Mouse (Mus musculus): ENCODE results near the gene Trpm3. TPM values are rescaled to one million over a fixed set of nuclear protein-coding genes. Genes with fewer than 3 reads are reported as not detected.

Trpm3 gene
- polyA plus RNA-seq, 1 experiment from 2014 or later, result 3.2 TPM

DNA sequence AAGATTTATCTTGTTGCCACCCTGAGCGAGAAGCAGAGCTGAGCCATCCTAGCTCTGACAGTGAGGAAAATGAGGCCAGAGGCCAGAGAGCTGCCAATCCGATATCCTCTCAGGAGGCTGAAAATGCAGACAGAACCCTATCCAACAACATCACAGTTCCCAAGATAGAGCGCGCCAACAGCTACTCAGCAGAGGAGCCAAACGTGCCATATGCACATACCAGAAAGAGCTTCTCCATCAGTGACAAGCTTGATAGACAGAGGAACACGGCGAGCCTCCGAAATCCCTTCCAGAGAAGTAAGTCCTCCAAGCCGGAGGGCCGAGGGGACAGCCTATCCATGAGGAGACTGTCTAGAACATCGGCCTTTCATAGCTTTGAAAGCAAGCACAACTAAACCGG, 849.1 kb downstream of the Trpm3 start:
- WGBS, result 93% methylated on average over 12 of the region's 12 CpGs
- H3K9ac ChIP-seq (replicated peaks; ENCODE audit: low read length), result no peak overlapping the region
- H3K4me3 ChIP-seq (ENCODE audit: low read length), result no peak overlapping the region
- no peaks in the 10 kb centered on the region for H3K27me3 ChIP-seq (ENCODE audit: insufficient read depth, low read length)
- no peaks in the 10 kb centered on the region for H3K4me1 ChIP-seq (ENCODE audit: insufficient read depth, low read length)
- H3K36me3 ChIP-seq (ENCODE audit: insufficient read depth, low read length), result no peaks in the 10 kb centered on the region
- no peak overlapping the region for H3K4me2 ChIP-seq (replicated peaks; ENCODE audit: low read depth, low read length)
- no peaks in the 10 kb centered on the region for H3K9me3 ChIP-seq (ENCODE audit: low read length)
- no peak for ATAC-seq (ENCODE audit: low FRiP score, low TSS enrichment)
- H3K27ac ChIP-seq (ENCODE audit: low read length), result no peak overlapping the region

DNA sequence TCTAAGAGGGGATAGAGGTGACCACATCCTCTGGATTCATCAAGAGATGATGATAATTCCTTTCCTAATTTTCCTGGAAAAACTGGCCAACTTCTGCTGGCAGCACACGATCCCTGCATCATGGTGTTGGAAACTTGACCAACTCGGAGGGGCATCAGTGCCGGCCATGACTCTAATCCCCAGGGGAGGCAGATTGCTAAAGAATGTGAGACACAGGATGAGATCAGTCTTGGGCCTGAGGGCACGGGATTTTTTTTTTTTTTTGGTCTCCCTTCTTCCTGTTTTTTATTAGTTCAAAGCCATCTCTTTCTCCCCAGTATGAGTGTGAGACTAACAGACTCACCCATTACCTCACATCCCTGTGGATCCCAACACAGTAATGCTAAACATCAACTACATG, 855.1 kb downstream of the Trpm3 start:
- Histone ChIP-seq H3K4me3 (ENCODE audit: low read length) (no peak overlapping the region), H3K9ac (replicated peaks; ENCODE audit: low read length) (no peak overlapping the region), H3K9me3 (ENCODE audit: low read length) (no peaks in the 10 kb centered on the region), H3K27me3 (ENCODE audit: insufficient read depth, low read length) (no peaks in the 10 kb centered on the region), H3K4me2 (replicated peaks; ENCODE audit: low read depth, low read length) (no peak overlapping the region), H3K36me3 (ENCODE audit: insufficient read depth, low read length) (no peaks in the 10 kb centered on the region), H3K4me1 (ENCODE audit: insufficient read depth, low read length) (no peaks in the 10 kb centered on the region), H3K27ac (ENCODE audit: low read length) (no peak overlapping the region)
- 79% methylated on average over 4 of the region's 4 CpGs for WGBS
- ATAC-seq (ENCODE audit: low FRiP score, low TSS enrichment), result no peak

DNA sequence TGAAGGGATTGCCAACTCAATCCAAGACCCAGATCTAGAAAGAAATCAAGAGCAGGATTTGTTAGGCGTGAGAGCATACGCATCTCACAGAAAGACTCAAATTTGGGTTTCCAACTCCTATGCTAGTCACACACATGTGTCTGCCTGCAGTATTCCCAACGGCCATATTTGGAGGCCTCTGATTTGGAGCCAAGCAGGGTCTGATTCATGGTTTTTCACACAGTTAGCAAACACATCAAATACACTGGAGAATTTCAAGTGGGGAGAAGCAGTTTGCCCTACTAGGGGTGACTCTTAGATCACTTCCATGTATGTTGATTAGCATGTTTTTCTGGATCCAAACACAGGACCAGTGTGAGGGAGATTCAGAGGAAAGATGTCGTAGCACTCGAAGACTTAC, 855.7 kb downstream of the Trpm3 start:
- 91% methylated on average over 5 of the region's 5 CpGs for WGBS
- H3K4me1 ChIP-seq (ENCODE audit: insufficient read depth, low read length), result no peaks in the 10 kb centered on the region
- no peak overlapping the region for H3K4me2 ChIP-seq (replicated peaks; ENCODE audit: low read depth, low read length)
- no peak overlapping the region for H3K4me3 ChIP-seq (ENCODE audit: low read length)
- ATAC-seq (ENCODE audit: low FRiP score, low TSS enrichment), result no peak
- H3K9me3 ChIP-seq (ENCODE audit: low read length), result no peaks in the 10 kb centered on the region
- no peaks in the 10 kb centered on the region for H3K27me3 ChIP-seq (ENCODE audit: insufficient read depth, low read length)
- no peak overlapping the region for H3K27ac ChIP-seq (ENCODE audit: low read length)
- no peaks in the 10 kb centered on the region for H3K36me3 ChIP-seq (ENCODE audit: insufficient read depth, low read length)
- no peak overlapping the region for H3K9ac ChIP-seq (replicated peaks; ENCODE audit: low read length)

DNA sequence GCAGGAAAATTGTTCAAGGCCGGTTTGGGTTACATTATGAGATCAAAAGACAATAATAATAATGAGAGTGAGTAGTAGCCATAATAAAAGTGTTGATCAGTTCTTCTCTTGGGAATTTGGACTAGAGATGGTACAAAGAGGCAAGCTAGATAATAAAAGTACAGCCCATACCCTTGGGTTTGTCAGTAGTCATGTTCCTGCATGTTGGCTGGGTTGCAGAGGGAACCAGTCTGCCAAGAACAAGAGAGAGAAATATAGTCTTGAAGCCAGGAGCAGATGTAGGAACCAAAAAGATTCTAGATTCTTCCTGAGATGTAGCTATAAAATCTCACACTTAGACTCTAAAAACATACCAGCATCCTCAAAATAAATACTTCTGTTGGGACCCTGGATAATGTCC, 861.4 kb downstream of the Trpm3 start:
- Histone ChIP-seq H3K4me3 (ENCODE audit: low read length) (no peak overlapping the region), H3K9me3 (ENCODE audit: low read length) (no peaks in the 10 kb centered on the region), H3K36me3 (ENCODE audit: insufficient read depth, low read length) (no peaks in the 10 kb centered on the region), H3K4me2 (replicated peaks; ENCODE audit: low read depth, low read length) (no peak overlapping the region), H3K27ac (ENCODE audit: low read length) (no peak overlapping the region), H3K4me1 (ENCODE audit: insufficient read depth, low read length) (no peaks in the 10 kb centered on the region), H3K9ac (replicated peaks; ENCODE audit: low read length) (no peak overlapping the region), H3K27me3 (ENCODE audit: insufficient read depth, low read length) (no peaks in the 10 kb centered on the region)
- no peak for ATAC-seq (ENCODE audit: low FRiP score, low TSS enrichment)
- WGBS, result 100% methylated on average over 1 of the region's 1 CpGs

DNA sequence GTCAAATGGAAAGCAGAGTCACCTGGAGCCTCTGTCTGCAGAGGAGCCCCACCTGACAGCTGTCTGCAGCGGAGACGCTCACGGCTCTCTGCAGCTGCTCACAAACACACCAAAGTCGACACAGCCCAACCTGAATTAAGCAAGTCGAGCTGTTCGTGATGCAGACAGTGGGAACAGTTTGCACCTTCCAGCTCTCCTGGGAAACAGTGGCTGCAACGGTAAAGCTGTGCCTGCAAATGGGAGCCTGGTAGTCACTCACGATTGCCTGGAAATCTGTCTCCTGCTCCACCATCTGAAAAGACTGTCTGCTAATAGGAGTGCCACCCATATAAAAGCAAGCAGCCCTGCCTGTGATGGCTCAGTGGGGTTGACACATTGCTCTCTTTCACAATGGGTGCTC, 865.0 kb downstream of the Trpm3 start:
- no peak for ATAC-seq (ENCODE audit: low FRiP score, low TSS enrichment)
- H3K27ac ChIP-seq (ENCODE audit: low read length), result no peak overlapping the region
- WGBS, result 34% methylated on average over 8 of the region's 8 CpGs
- no peaks in the 10 kb centered on the region for H3K4me1 ChIP-seq (ENCODE audit: insufficient read depth, low read length)
- H3K9ac ChIP-seq (replicated peaks; ENCODE audit: low read length), result no peak overlapping the region
- no peaks in the 10 kb centered on the region for H3K27me3 ChIP-seq (ENCODE audit: insufficient read depth, low read length)
- H3K4me2 ChIP-seq (replicated peaks; ENCODE audit: low read depth, low read length), result no peak overlapping the region
- H3K9me3 ChIP-seq (ENCODE audit: low read length), result no peaks in the 10 kb centered on the region
- H3K36me3 ChIP-seq (ENCODE audit: insufficient read depth, low read length), result no peaks in the 10 kb centered on the region
- no peak overlapping the region for H3K4me3 ChIP-seq (ENCODE audit: low read length)

DNA sequence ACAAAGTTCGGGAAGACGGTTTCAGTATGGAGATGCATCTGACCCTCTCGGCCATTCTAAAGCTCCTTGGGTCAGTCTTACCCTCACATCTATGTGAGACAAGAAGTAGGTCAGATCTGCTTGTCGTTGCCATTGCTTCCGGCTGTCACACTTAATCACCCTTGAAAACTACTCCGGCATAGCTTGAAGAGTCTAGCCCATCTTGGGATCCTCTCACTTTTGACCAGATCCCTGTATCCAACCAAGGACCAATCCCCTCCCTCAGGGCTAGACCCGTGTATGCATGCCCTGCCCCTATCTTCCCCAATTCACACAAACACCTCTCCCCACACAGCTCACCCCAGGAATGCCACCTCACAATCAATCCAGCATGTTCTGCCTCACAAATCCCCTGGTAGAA, 867.0 kb downstream of the Trpm3 start:
- no peak overlapping the region for H3K9ac ChIP-seq (replicated peaks; ENCODE audit: low read length)
- no peaks in the 10 kb centered on the region for H3K27me3 ChIP-seq (ENCODE audit: insufficient read depth, low read length)
- no peak overlapping the region for H3K27ac ChIP-seq (ENCODE audit: low read length)
- H3K9me3 ChIP-seq (ENCODE audit: low read length), result no peaks in the 10 kb centered on the region
- WGBS, result 84% methylated on average over 7 of the region's 7 CpGs
- H3K4me3 ChIP-seq (ENCODE audit: low read length), result no peak overlapping the region
- H3K36me3 ChIP-seq (ENCODE audit: insufficient read depth, low read length), result no peaks in the 10 kb centered on the region
- no peak for ATAC-seq (ENCODE audit: low FRiP score, low TSS enrichment)
- H3K4me2 ChIP-seq (replicated peaks; ENCODE audit: low read depth, low read length), result no peak overlapping the region
- H3K4me1 ChIP-seq (ENCODE audit: insufficient read depth, low read length), result no peaks in the 10 kb centered on the region

DNA sequence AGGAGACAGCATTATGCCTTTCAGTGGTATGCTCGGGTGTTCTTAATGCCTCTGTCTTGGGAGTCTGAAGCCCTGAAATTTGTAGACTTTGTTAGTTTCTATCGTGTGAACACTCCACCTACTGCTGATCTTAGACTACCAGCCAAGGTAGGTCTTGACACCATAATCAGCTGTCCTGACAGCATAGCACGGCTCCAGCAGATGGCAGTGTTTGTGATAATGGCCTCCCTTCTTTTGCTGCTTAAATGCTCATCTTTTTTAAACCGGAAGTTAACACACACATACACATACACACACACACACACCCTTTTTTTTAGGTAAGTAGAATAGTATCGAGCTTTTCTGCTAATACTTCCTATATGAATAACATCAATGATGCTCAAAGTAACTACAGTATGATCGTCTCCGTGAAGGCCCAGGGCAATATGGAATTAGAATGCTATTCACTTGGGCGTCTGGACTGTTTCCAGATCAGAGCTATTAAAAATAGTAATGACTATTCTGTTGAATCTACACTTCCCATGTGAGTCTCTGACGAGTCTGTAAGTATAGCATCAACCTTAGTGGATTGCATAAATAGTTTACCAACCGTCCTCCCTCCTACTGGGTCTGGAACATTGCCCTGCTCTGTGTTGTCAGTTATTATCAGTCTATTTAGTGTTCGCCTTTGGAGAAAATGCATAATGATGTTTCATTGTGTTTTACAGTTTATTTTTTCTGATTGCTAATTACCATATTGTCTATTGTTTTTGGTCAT, 867.8 kb downstream of the Trpm3 start:
- H3K27me3 ChIP-seq (ENCODE audit: insufficient read depth, low read length), result no peaks in the 10 kb centered on the region
- no peak overlapping the region for H3K9ac ChIP-seq (replicated peaks; ENCODE audit: low read length)
- no peaks in the 10 kb centered on the region for H3K4me1 ChIP-seq (ENCODE audit: insufficient read depth, low read length)
- no peak overlapping the region for H3K4me3 ChIP-seq (ENCODE audit: low read length)
- H3K4me2 ChIP-seq (replicated peaks; ENCODE audit: low read depth, low read length), result no peak overlapping the region
- no peaks in the 10 kb centered on the region for H3K36me3 ChIP-seq (ENCODE audit: insufficient read depth, low read length)
- 74% methylated on average over 11 of the region's 11 CpGs for WGBS
- H3K9me3 ChIP-seq (ENCODE audit: low read length), result no peaks in the 10 kb centered on the region
- no peak overlapping the region for H3K27ac ChIP-seq (ENCODE audit: low read length)
- ATAC-seq (ENCODE audit: low FRiP score, low TSS enrichment), result no peak

DNA sequence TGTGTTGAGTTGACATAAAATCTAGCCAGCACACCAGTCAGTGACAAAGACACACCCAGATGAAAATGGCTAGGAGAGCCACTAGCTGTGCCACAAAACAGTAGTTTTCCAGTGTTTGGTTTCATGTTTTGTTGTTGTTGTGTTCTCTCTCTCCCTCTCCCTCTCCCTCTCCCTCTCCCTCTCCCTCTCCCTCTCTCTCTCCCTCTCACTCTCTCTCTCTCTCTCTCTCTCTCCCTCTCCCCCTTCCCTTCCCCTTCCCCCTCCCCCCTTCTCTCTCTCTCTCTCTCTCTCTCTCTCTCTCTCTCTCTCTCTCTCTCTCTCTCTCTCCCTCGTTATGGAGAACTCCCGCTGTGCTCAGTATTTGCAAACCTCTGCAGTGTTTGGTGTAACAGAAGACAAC, 874.8 kb downstream of the Trpm3 start:
- H3K36me3 ChIP-seq (ENCODE audit: insufficient read depth, low read length), result no peaks in the 10 kb centered on the region
- no peak for ATAC-seq (ENCODE audit: low FRiP score, low TSS enrichment)
- WGBS, result 100% methylated on average over 1 of the region's 2 CpGs
- no peak overlapping the region for H3K4me3 ChIP-seq (ENCODE audit: low read length)
- H3K4me2 ChIP-seq (replicated peaks; ENCODE audit: low read depth, low read length), result no peak overlapping the region
- no peak overlapping the region for H3K9ac ChIP-seq (replicated peaks; ENCODE audit: low read length)
- H3K27ac ChIP-seq (ENCODE audit: low read length), result no peak overlapping the region
- no peaks in the 10 kb centered on the region for H3K27me3 ChIP-seq (ENCODE audit: insufficient read depth, low read length)
- H3K9me3 ChIP-seq (ENCODE audit: low read length), result no peaks in the 10 kb centered on the region
- H3K4me1 ChIP-seq (ENCODE audit: insufficient read depth, low read length), result no peaks in the 10 kb centered on the region

DNA sequence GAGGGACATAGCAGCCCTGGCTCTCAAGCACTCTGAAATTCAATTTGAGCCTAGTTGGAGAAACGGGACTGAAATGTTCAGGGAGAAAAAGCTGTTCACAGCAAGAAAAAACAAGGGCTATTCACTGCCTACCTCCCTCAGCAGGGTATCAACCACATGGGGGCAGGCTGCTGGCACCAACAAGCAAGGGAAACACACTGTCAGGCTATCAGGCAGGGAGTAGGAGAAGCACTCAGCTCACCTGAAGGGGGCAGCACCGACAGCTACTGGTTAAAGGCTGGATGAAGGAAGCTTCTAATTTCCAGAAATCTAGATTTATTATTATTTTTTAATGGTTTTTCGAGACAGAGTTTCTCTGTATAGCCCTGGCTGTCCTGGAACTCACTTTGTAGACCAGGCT, 876.7 kb downstream of the Trpm3 start:
- ATAC-seq (ENCODE audit: low FRiP score, low TSS enrichment), result no peak
- Histone ChIP-seq H3K36me3 (ENCODE audit: insufficient read depth, low read length) (no peaks in the 10 kb centered on the region), H3K4me3 (ENCODE audit: low read length) (no peak overlapping the region), H3K9ac (replicated peaks; ENCODE audit: low read length) (no peak overlapping the region), H3K4me1 (ENCODE audit: insufficient read depth, low read length) (no peaks in the 10 kb centered on the region), H3K27me3 (ENCODE audit: insufficient read depth, low read length) (no peaks in the 10 kb centered on the region), H3K27ac (ENCODE audit: low read length) (no peak overlapping the region), H3K4me2 (replicated peaks; ENCODE audit: low read depth, low read length) (no peak overlapping the region), H3K9me3 (ENCODE audit: low read length) (no peaks in the 10 kb centered on the region)
- WGBS, result 48% methylated on average over 3 of the region's 3 CpGs

DNA sequence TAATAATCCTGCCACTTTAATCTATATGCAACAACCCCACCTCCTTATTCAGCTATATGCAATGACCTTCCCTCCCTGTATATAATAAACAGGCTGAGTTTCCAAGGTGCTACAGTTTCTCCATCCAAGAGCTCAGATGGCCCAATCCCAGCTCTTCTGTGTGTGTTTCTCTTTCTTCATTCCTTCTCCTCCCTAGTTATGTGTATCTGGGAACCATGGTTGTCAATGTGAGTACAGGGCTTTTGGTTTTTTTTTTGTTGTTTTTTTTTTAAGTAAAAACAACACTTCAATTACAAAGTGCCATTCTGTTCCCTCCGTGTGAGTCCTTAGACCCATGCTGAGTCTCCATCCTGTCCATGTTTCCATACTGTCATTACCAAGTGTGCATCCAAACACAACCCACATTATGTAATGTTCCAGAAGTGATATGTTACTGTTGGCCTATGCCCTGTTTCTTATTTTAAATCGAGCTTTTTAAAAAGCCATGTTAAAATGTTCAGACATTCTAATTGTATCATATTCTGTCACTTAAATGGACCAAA, 879.4 kb downstream of the Trpm3 start:
- Histone ChIP-seq H3K27ac (ENCODE audit: low read length) (no peak overlapping the region), H3K4me3 (ENCODE audit: low read length) (no peak overlapping the region), H3K4me2 (replicated peaks; ENCODE audit: low read depth, low read length) (no peak overlapping the region), H3K36me3 (ENCODE audit: insufficient read depth, low read length) (no peaks in the 10 kb centered on the region), H3K9me3 (ENCODE audit: low read length) (no peaks in the 10 kb centered on the region), H3K9ac (replicated peaks; ENCODE audit: low read length) (no peak overlapping the region), H3K4me1 (ENCODE audit: insufficient read depth, low read length) (no peaks in the 10 kb centered on the region), H3K27me3 (ENCODE audit: insufficient read depth, low read length) (no peaks in the 10 kb centered on the region)
- ATAC-seq (ENCODE audit: low FRiP score, low TSS enrichment), result no peak
- 67% methylated on average over 2 of the region's 2 CpGs for WGBS

Data from kidney, embryonic 16.5 days (tissue).